Mouse (Mus musculus): ENCODE measurements around the gene Ncbp3. TPM values are rescaled to one million over a fixed set of nuclear protein-coding genes. Genes with fewer than 3 reads are reported as not detected.
A peak's percentile ranks its signal among the peaks of the same experiment; 100 is the strongest.

The Ncbp3 gene
- polyA plus RNA-seq, 1 experiment, result 2.0 TPM

DNA sequence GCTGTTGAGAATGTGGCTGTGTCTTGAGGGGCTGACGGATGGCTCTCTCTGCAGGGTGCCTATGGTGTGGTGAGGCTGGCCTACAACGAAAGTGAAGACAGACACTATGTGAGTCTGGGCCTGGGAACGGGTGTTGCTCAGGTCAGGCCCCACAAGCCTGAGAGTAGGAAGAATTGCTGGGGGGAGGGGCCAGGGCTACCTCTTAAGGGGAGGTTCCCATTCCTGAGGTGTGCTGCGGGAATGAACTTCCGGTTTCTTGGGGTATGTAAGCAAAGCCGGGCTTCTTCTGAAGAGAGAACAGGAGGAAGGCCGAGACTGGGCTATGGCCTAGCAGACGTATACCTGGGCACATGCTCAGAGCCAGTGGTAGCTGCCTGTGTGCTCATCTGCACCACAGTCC, 20.6 kb upstream of the Ncbp3 start:
- peaks cover 24% of the 10 kb centered on the region for H3K4me1 ChIP-seq (ENCODE audit: control insufficient read depth, insufficient read depth, insufficient read length)
- no peak overlapping the region for H3K27ac ChIP-seq (ENCODE audit: insufficient read depth, low read length)
- DNase-seq (ENCODE audit: low read depth in 1 of 2, low spot score in 2 of 2), result no peak
- no peaks in the 10 kb centered on the region for H3K27me3 ChIP-seq (ENCODE audit: control insufficient read depth, insufficient read depth, low read length)
- TF ChIP-seq CTCF (IDR thresholded peaks at IDR 0.05; ENCODE audit: extremely low read depth, insufficient read depth, insufficient read length, insufficient replicate concordance), result no peak
- TF ChIP-seq POLR2A (IDR thresholded peaks at IDR 0.05; ENCODE audit: low read depth, low read length), result no peak
- 76% methylated on average over 8 of the region's 8 CpGs for WGBS
- no peak overlapping the region for H3K4me3 ChIP-seq (ENCODE audit: extremely low read depth, insufficient read depth, insufficient read length)
- H3K36me3 ChIP-seq (ENCODE audit: control insufficient read depth, insufficient read depth, low read length), result no peaks in the 10 kb centered on the region

- peak overlapping the region; percentile 36; the same call in 1 of the 2 replicates for H3K4me3 ChIP-seq (ENCODE audit: extremely low read depth, insufficient read depth, insufficient read length)
- peak; percentile 63 to 78 for DNase-seq (ENCODE audit: low read depth in 1 of 2, low spot score in 2 of 2)
- no peaks in the 10 kb centered on the region for H3K36me3 ChIP-seq (ENCODE audit: control insufficient read depth, insufficient read depth, low read length)
- TF ChIP-seq CTCF (IDR thresholded peaks at IDR 0.05; ENCODE audit: extremely low read depth, insufficient read depth, insufficient read length, insufficient replicate concordance) (no peak; the same call in 1 of the 2 replicates), POLR2A (IDR thresholded peaks at IDR 0.05; ENCODE audit: low read depth, low read length) (no peak)
- H3K27me3 ChIP-seq (ENCODE audit: control insufficient read depth, insufficient read depth, low read length), result no peaks in the 10 kb centered on the region
- WGBS, result 37% methylated on average over 20 of the region's 20 CpGs
- H3K27ac ChIP-seq (ENCODE audit: insufficient read depth, low read length), result no peak overlapping the region
- no peaks in the 10 kb centered on the region for H3K4me1 ChIP-seq (ENCODE audit: control insufficient read depth, insufficient read depth, insufficient read length)
Observed at GRCm38 (mm10) chr11:73030821-73031498, 16.6 kb upstream of the Ncbp3 start.

- no peak for TF ChIP-seq POLR2A (IDR thresholded peaks at IDR 0.05; ENCODE audit: low read depth, low read length)
- TF ChIP-seq CTCF (IDR thresholded peaks at IDR 0.05; ENCODE audit: extremely low read depth, insufficient read depth, insufficient read length, insufficient replicate concordance), result no peak
- no peaks in the 10 kb centered on the region for H3K27me3 ChIP-seq (ENCODE audit: control insufficient read depth, insufficient read depth, low read length)
- no peaks in the 10 kb centered on the region for H3K4me1 ChIP-seq (ENCODE audit: control insufficient read depth, insufficient read depth, insufficient read length)
- no peaks in the 10 kb centered on the region for H3K36me3 ChIP-seq (ENCODE audit: control insufficient read depth, insufficient read depth, low read length)
- no peak overlapping the region for H3K4me3 ChIP-seq (ENCODE audit: extremely low read depth, insufficient read depth, insufficient read length)
- WGBS, result 94% methylated on average over 5 of the region's 5 CpGs
- no peak for DNase-seq (ENCODE audit: low read depth in 1 of 2, low spot score in 2 of 2)
- H3K27ac ChIP-seq (ENCODE audit: insufficient read depth, low read length), result no peak overlapping the region
Observed at GRCm38 (mm10) chr11:73031536-73031935, 16.0 kb upstream of the Ncbp3 start.

- no peak overlapping the region for H3K4me3 ChIP-seq (ENCODE audit: extremely low read depth, insufficient read depth, insufficient read length)
- H3K36me3 ChIP-seq (ENCODE audit: control insufficient read depth, insufficient read depth, low read length), result no peaks in the 10 kb centered on the region
- no peak for DNase-seq (ENCODE audit: low read depth in 1 of 2, low spot score in 2 of 2)
- H3K4me1 ChIP-seq (ENCODE audit: control insufficient read depth, insufficient read depth, insufficient read length), result no peaks in the 10 kb centered on the region
- TF ChIP-seq CTCF (IDR thresholded peaks at IDR 0.05; ENCODE audit: extremely low read depth, insufficient read depth, insufficient read length, insufficient replicate concordance) (no peak), POLR2A (IDR thresholded peaks at IDR 0.05; ENCODE audit: low read depth, low read length) (no peak)
- no peak overlapping the region for H3K27ac ChIP-seq (ENCODE audit: insufficient read depth, low read length)
- WGBS, result 93% methylated on average over 7 of the region's 7 CpGs
- no peaks in the 10 kb centered on the region for H3K27me3 ChIP-seq (ENCODE audit: control insufficient read depth, insufficient read depth, low read length)
Observed at GRCm38 (mm10) chr11:73036077-73036476, 11.5 kb upstream of the Ncbp3 start.

- Histone ChIP-seq H3K27me3 (ENCODE audit: control insufficient read depth, insufficient read depth, low read length) (no peaks in the 10 kb centered on the region), H3K4me1 (ENCODE audit: control insufficient read depth, insufficient read depth, insufficient read length) (no peaks in the 10 kb centered on the region), H3K4me3 (ENCODE audit: extremely low read depth, insufficient read depth, insufficient read length) (no peak overlapping the region), H3K36me3 (ENCODE audit: control insufficient read depth, insufficient read depth, low read length) (no peaks in the 10 kb centered on the region), H3K27ac (ENCODE audit: insufficient read depth, low read length) (no peak overlapping the region)
- no peak for TF ChIP-seq CTCF (IDR thresholded peaks at IDR 0.05; ENCODE audit: extremely low read depth, insufficient read depth, insufficient read length, insufficient replicate concordance)
- no peak for TF ChIP-seq POLR2A (IDR thresholded peaks at IDR 0.05; ENCODE audit: low read depth, low read length)
- no peak for DNase-seq (ENCODE audit: low read depth in 1 of 2, low spot score in 2 of 2)
- 81% methylated on average over 6 of the region's 6 CpGs for WGBS
Observed at GRCm38 (mm10) chr11:73036889-73037288, 10.7 kb upstream of the Ncbp3 start.

GRCm38 (mm10) chr11:73037691-73038090, 9.9 kb upstream of the Ncbp3 start:
- no peaks in the 10 kb centered on the region for H3K27me3 ChIP-seq (ENCODE audit: control insufficient read depth, insufficient read depth, low read length)
- WGBS, result 56% methylated on average over 3 of the region's 3 CpGs

GRCm38 (mm10) chr11:73039102-73039799, 8.3 kb upstream of the Ncbp3 start:
- DNase-seq (ENCODE audit: low read depth in 1 of 2, low spot score in 2 of 2), result peak; percentile 36 to 52
- H3K27ac ChIP-seq (ENCODE audit: insufficient read depth, low read length), result no peak overlapping the region
- H3K4me1 ChIP-seq (ENCODE audit: control insufficient read depth, insufficient read depth, insufficient read length), result no peaks in the 10 kb centered on the region
- no peaks in the 10 kb centered on the region for H3K36me3 ChIP-seq (ENCODE audit: control insufficient read depth, insufficient read depth, low read length)
- WGBS, result 64% methylated on average over 9 of the region's 9 CpGs
- H3K4me3 ChIP-seq (ENCODE audit: extremely low read depth, insufficient read depth, insufficient read length), result no peak overlapping the region
- no peaks in the 10 kb centered on the region for H3K27me3 ChIP-seq (ENCODE audit: control insufficient read depth, insufficient read depth, low read length)
- TF ChIP-seq POLR2A (IDR thresholded peaks at IDR 0.05; ENCODE audit: low read depth, low read length), result no peak
- peak; percentile 76; the same call in 1 of the 2 replicates for TF ChIP-seq CTCF (IDR thresholded peaks at IDR 0.05; ENCODE audit: extremely low read depth, insufficient read depth, insufficient read length, insufficient replicate concordance)

More at GRCm38 (mm10) chr11:73037691-73038090, 9.9 kb upstream of the Ncbp3 start:
- H3K4me3 ChIP-seq (ENCODE audit: extremely low read depth, insufficient read depth, insufficient read length), result no peak overlapping the region
- H3K27ac ChIP-seq (ENCODE audit: insufficient read depth, low read length), result no peak overlapping the region
- no peak for TF ChIP-seq POLR2A (IDR thresholded peaks at IDR 0.05; ENCODE audit: low read depth, low read length)
- TF ChIP-seq CTCF (IDR thresholded peaks at IDR 0.05; ENCODE audit: extremely low read depth, insufficient read depth, insufficient read length, insufficient replicate concordance), result no peak
- H3K4me1 ChIP-seq (ENCODE audit: control insufficient read depth, insufficient read depth, insufficient read length), result no peaks in the 10 kb centered on the region
- DNase-seq (ENCODE audit: low read depth in 1 of 2, low spot score in 2 of 2), result no peak
- H3K36me3 ChIP-seq (ENCODE audit: control insufficient read depth, insufficient read depth, low read length), result no peaks in the 10 kb centered on the region
